In the genomic region with DNA sequence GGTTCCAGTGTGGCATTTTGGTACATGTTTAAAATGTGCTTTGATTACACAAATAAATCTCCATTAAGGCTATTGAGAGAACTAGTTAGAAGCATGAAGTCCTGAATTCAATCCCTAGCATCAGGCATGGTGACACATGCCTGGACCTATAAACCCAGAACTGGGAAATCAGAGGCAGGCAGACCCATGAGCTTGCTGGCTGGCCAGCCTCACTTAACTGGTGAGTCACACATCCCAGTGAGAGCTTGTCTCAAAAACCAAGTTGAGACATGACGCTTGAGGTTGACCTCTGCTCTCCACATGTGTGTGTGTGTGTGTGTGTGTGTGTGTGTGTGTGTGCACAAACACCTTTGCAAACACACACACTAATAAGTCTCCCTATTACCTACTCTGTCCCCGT, we compare ENCODE assay signal across 24 mouse cellular contexts.
DNase-seq lines count a peak whose midpoint lies in the region.
"Had no signal": no experiment of that assay in that cellular context is flagged by ENCODE, and none has a peak within 500 bp of the region (broad histone marks: within the 10 kb centered on the region; RNA-seq: fewer than 3 reads in every experiment).

No protein-coding gene starts in this region.

- no peak overlapping the region for H3K27ac ChIP-seq in embryonic facial prominence, embryonic 10.5 days (replicated peaks)
- H3K27ac ChIP-seq: embryonic facial prominence, embryonic 13.5 days; forebrain, embryonic 10.5 days; forebrain, embryonic 13.5 days; hindbrain, embryonic 12.5 days; hindbrain, embryonic 15.5 days; intestine, embryonic 15.5 days had no signal

- 90% methylated on average over 2 of the region's 2 CpGs for WGBS in embryonic facial prominence, embryonic 10.5 days

- no peaks in the 10 kb centered on the region for H3K27me3 ChIP-seq in embryonic facial prominence, embryonic 10.5 days (replicated peaks; ENCODE audit: low read depth, poor library complexity, severe bottlenecking)
- H3K27me3 ChIP-seq: CH12.LX; embryonic facial prominence, embryonic 13.5 days; forebrain, embryonic 13.5 days; hindbrain, embryonic 12.5 days; hindbrain, embryonic 15.5 days; intestine, embryonic 15.5 days had no signal

- no peaks in the 10 kb centered on the region for H3K9me3 ChIP-seq in embryonic facial prominence, embryonic 10.5 days
- H3K9me3 ChIP-seq: embryonic facial prominence, embryonic 13.5 days; forebrain, embryonic 10.5 days; forebrain, embryonic 13.5 days; G1E; hindbrain, embryonic 15.5 days; intestine, embryonic 15.5 days had no signal

- no peaks in the 10 kb centered on the region for H3K36me3 ChIP-seq in embryonic facial prominence, embryonic 10.5 days (replicated peaks)
- H3K36me3 ChIP-seq: embryonic facial prominence, embryonic 13.5 days; forebrain, embryonic 10.5 days; G1E; hindbrain, embryonic 12.5 days; hindbrain, embryonic 15.5 days; intestine, embryonic 15.5 days had no signal

- H3K4me1 ChIP-seq in embryonic facial prominence, embryonic 10.5 days, result no peaks in the 10 kb centered on the region
- H3K4me1 ChIP-seq: forebrain, embryonic 10.5 days; forebrain, embryonic 13.5 days; hindbrain, embryonic 12.5 days; hindbrain, embryonic 15.5 days; intestine, embryonic 15.5 days had no signal

- peak; percentile 34 for DNase-seq in urinary bladder, postnatal 14 days (ENCODE audit: low spot score)
- DNase-seq in urinary bladder, postnatal 10 days (ENCODE audit: low spot score), result no peak
- DNase-seq in 3T3-L1 (ENCODE audit: low read depth, low spot score), result peak; percentile 74
- peak; percentile 6 for DNase-seq in adipocyte (ENCODE audit: low spot score)
- no peak for DNase-seq in heart, adult 11 months
- DNase-seq in embryonic facial prominence, embryonic 10.5 days (ENCODE audit: low spot score), result no peak
- DNase-seq in testis, postnatal 14 days (ENCODE audit: low spot score), result no peak
- DNase-seq: adrenal gland, postnatal 14 days; B cell, adult 2 months; cerebellum, adult 11 months; cerebellum, adult 2 months; cerebellum, adult 9-11 months; cerebellum, postnatal 25 days; gastrocnemius, postnatal 10 days; gastrocnemius, postnatal 36 days had no signal

- H3K4me3 ChIP-seq in embryonic facial prominence, embryonic 10.5 days, result no peak overlapping the region
- H3K4me3 ChIP-seq: embryonic facial prominence, embryonic 13.5 days; erythroblast, embryonic 14.5 days; forebrain, embryonic 10.5 days; forebrain, embryonic 13.5 days; hindbrain, embryonic 12.5 days; hindbrain, embryonic 15.5 days; intestine, embryonic 15.5 days had no signal

Comparison
In these comparisons a context has a peak if more than half of its experiments do, and no peak if none do; other contexts are left out.
1. DNase-seq: peak in urinary bladder, postnatal 14 days (single experiment), 3T3-L1 (single experiment) and adipocyte (single experiment); none in urinary bladder, postnatal 10 days (single experiment), heart, adult 11 months (single experiment), embryonic facial prominence, embryonic 10.5 days (single experiment) and testis, postnatal 14 days (single experiment).